Mouse (Mus musculus): ENCODE measurements around the gene Vps45. TPM values are rescaled to one million over a fixed set of nuclear protein-coding genes. Genes with fewer than 3 reads are reported as not detected.

Vps45 gene
- total RNA-seq, 2 experiments from 2014 or later = 19.6 to 19.8 TPM

DNA sequence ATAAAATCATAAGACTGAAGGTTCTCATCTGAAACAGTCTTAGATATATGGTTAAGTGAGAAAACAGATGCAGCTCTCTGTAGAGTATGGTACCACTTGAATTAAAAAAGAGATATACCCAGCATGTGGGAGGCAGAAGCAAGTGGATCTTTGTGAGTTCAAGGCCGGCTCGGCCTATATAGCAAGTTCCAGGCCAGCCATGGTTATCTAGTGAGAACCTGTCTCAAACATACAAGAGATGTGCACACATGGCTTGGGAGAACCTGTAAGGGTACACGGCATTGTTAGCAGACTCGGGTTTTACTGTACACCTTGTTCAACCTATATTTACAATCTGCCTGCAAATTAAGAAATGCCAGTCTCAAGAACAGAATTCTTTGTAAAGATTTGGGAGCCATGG lies 19.4 kb downstream of the Vps45 start:
- no peak for DNase-seq (ENCODE audit: low spot score)

DNA sequence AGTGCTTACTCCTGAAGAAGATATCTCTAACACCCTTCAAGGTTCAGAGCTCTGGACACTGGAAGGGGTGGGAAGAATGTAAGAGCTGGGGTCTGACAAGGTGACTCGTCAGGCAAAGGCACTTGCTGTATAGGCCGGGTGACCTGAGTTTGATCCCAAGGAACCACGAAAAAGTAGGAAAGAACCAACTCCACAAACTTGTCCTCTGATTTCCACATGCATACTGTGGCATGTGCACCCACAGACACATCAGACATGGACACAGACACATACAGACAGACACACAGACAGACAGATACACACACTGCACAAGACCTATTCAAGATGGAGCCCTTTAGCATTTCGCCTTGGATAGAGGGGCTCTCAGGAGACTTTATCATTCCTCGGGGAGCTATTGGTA lies 20.1 kb downstream of the Vps45 start:
- DNase-seq (ENCODE audit: low spot score) = no peak

DNA sequence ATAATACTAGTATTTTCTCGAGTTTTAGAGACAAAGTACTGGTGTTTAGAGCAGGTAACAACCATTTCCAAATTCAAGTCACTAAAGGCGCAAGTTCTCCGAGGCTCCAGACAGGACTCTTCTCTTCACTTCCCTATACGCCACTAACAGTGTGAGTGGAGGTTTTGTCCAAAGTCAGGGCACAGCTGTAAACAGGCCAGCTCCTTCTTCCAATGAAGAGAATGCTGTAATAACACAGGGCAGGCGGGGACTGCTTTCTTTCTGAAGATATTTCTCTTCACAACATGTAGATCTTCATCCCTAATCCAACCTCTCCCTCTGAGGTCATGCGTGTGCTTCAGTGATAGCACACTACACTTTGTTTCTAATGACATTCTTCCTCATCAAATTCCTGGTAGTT lies 21.5 kb downstream of the Vps45 start:
- DNase-seq (ENCODE audit: low spot score) = no peak

DNA sequence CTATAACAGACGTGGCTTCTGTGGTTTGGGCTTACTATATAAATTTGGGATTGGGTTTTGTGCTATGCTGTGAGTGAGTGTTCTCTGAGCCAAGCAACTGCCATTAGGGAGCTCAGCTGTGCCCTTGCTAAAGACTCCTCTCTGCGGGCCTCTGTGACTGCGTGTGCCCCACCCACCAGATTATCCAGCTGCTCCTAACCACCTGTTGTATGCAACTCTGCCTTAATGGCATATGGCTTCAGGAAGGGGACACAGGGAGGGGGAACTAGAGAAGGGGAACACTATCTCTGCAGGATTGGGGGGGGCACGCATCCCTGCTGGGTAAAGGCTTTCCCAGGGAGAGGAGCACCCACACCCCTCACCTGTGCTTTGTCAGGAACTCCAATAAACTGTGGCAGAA lies 25.2 kb downstream of the Vps45 start:
- DNase-seq (ENCODE audit: low spot score) = no peak

DNA sequence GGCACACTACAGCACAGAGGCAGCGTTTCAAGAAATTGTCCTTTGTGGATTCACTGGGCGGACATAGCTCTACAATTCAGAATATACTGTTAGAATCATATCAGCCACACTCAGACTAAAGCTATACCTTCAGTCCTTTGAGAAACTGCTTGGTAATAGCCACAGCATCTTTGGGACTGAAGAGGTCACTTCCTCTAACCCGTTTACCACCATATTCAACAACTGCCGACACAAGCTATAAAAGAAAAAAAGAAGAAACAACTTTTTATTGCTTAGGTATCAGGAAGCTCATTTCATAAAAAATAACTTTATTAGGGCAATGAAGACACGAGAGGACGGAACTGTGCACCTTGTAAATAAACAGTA lies 25.6 kb downstream of the Vps45 start:
- DNase-seq (ENCODE audit: low spot score) = no peak

DNA sequence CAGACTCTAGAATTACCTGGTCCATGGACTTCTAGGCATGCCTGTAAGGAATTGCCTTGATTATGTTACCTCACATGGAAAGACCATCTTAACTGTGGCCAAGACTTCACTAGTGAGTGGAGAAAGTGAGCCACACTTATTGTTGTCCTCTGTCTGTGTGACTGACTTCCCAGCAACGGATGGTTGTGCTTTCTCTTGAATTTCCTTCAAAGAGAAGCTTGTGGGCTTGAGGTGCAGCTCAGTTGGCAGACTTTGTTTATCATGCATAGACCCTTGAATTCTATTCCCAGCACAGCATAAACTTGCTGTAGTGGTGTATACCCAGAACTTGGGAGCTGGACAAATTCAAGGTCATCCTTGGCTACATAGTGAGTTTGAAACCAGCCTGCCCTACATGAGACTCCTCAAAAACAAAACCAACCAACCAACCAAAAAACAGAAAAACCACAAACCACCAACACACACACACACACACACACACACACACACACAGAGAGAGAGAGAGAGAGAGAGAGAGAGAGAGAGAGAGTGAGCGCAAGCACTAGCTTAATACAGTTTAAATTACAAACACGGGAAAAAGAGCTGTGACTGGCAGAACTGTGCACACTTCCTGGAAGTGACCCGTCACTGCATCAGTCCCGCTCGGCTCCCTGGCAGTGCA lies 26.1 kb downstream of the Vps45 start:
- DNase-seq (ENCODE audit: low spot score) = no peak

DNA sequence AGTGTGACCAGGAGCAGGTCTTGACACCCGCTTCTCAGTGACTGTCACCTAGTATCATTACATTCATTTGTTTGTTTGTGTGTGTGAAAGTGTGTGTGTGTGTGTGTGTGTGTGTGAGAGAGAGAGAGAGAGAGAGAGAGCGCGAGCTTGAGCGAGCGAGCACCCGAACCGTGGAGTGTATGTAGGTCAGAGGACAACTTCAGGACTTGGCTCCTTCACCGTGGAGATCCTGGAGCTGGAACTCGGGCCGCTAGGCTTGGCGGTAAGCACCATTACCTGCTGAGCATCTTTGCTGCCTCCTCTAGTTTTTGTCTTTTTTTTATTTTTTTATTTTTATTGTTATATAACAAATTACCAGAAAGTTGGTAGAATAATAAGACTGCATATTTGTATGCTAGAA lies 28.5 kb downstream of the Vps45 start:
- no peak for DNase-seq (ENCODE audit: low spot score)

DNA sequence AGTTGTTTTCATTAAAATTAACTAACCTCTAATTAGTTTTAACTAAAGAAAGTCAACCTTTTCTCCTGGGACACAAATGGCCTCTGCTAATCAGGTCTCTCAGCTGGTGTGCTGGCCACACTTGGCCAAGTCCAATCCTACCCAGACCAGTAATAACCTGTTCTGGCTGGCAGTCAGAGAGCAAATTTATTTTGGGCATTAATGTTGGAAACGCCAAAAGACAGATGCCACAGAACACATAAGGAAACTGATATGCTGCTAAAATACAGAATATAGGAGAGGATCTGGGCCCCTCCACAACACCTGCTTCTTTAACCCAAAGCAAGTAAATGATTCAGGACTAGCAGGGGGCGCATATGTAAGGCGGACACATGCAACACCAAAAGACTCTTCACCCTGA lies 28.9 kb downstream of the Vps45 start:
- DNase-seq (ENCODE audit: low spot score) = no peak

DNA sequence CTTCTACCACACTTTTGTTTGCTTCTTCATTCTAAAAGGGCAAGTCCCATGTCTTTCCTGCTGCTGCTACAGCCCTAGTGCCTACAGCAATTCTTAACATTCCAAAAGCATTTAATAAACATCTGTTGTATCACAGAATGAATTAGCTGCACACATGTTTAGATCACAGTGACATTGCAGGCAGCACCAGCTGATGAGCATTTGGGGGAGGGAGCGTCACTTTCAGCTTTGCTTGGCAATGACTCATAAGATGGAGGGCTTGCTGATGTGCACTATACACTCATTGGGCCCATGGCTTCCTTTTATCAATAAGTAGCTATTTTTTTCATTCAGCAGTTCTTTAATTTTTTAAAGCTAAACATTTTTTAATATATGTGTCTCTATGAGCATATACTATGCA lies 30.4 kb downstream of the Vps45 start:
- DNase-seq (ENCODE audit: low spot score) = no peak

DNA sequence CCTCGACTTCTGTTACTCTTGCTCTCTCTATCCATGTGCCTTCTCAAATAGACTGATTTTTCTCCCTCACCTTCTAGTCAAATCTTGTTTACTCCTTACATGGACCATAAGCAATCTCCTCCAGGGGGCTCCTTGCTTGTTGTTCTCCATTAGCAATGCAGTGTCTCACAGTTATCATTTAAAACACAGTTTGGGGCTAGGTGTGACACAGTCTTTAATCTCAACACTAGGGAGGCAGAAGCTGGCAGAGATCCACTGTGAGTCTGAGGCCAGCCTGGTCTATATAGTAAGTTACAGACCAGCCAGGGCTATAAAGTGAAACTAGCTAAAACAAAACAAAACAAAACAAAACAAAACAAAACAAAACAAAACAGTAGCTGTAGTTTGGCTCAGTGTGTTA lies 31.1 kb downstream of the Vps45 start:
- DNase-seq (ENCODE audit: low spot score) = no peak

DNA sequence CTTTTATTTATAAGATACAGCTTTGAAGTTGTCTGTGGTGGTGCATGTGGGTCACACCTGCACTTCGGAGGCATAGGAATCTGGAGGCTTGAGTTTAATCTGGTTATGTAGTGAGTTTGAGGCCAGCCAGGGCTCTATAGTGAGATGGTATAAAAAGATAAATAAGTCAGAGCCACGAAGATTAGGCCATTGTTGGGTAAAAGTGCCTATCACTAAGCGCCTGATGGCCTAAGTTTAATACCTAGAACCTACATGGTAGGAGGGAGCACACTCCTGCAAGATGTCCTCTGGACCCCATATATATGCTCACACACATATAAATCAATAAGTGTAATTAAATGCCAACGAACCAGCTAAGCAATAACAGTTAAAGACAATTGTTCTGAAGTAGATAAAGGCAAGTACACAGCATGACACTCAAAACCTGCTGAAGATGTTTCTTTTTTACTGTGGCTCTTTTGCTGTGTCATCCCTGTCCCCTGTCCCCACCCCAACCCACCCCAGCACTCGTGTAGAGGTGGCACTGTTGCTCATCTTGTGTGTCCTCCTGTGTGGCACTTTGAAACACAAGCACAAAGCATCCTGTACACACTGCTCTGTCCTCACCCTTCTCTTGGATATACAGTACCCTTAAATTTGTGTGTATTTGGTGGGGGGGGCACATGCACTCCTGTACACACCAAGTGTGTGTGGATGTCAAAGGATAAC lies 36.7 kb downstream of the Vps45 start:
- DNase-seq (ENCODE audit: low spot score) = no peak

DNA sequence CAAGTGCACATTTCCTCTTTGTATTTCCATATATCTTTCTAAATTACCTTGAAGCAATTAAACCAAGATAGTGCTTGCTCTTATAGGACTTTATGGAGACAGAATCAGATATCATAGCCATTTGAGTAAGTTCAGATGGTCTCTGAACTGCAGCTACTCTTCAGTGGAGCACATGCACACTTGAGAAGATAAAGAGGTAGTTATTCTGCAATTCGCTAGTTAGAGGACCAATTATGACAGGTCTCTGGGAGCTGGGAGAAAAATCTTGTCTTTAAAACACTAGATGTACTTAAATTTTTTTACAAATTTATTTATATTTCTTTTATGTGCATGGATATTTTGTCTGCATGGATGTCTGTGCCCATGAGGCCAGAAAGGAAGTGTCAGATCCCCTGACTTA lies 37.5 kb downstream of the Vps45 start:
- DNase-seq (ENCODE audit: low spot score) = no peak

DNA sequence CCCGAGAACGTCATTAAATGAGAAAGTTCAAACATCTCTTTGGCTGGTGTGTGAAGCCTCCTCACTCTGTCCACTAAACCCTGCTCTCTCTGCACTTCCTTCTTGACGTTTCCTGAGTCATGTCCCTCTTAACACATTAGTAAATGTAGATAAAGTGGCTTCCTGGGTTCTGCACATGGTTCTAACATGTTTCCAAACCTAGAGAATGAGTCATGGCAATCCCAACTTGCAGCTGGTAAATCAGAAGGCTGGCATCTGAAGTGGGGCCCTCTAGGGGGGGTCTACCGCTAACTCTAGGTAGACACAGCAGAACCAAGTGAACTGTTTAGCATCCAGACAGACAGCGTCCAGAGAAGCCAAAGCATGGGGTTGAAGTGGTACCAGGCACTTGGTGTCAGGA lies 40.8 kb downstream of the Vps45 start:
- DNase-seq (ENCODE audit: low spot score) = no peak

DNA sequence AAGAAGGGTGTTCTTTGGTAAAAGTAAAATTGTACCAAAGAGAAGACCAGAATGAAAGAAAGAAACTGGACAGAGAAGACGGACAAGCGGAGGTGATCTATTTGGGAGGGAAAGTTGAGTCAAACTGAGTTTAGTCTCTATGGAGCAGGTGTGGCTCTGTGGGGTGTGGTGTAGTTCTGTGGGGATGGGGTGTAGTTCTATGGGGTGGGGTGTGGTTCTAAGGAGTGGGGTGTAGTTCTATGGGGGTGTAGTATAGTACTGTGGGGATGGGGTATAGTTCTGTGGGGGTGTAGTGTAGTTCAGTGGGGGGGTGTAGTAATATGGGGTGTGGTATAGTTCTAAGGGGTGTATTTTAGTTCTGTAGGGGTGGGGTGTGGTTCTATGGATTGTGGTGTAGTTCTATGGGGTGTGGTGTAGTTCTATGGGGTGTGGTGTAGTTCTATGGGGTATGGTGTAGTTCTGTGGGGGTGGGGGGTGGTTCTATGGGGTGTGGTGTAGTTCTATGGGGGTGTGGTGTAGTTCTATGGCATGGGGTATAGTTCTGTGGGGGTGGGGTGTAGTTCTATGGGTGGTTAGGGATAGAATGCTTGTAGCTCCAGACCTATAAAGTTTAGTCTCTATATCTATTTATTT lies 41.9 kb downstream of the Vps45 start:
- DNase-seq (ENCODE audit: low spot score) = no peak

DNA sequence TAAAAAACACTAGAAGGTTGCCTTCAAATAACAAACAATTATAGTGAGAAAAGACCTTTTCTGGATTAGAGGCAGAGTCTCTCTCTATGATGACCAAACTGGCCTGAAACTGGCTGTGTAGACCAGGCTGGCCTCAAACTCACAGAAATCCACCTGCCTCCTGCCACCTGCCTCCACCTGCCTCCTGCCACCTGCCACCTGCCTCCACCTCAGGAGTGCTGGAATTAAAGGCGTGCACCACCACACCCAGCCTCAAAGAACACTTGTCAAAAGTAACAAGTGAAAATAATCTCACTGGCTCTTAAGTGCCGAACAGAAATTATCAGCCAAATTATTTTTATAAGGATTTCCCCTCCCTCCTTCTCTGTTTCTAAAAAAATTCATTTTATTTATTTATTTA lies 42.6 kb downstream of the Vps45 start:
- DNase-seq (ENCODE audit: low spot score) = no peak

DNA sequence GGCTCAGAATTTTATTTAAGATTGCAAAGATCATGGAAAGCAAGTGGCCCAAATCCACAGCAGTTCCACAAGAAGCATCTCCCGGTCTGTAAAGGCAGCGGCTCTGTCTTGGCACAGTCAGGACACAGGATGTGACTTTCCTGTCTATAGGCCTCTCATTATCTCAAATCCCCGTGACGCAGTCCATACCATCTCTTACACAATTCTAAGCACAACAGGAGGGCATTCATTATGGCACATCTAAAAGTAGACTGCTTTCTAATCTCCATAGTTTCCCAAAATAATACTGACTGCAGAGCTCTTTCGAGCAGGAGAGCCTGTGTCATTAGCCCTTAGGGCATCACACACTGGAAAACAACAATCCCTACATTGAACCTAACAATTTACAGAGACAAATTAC lies 45.5 kb downstream of the Vps45 start:
- DNase-seq (ENCODE audit: low spot score) = no peak

DNA sequence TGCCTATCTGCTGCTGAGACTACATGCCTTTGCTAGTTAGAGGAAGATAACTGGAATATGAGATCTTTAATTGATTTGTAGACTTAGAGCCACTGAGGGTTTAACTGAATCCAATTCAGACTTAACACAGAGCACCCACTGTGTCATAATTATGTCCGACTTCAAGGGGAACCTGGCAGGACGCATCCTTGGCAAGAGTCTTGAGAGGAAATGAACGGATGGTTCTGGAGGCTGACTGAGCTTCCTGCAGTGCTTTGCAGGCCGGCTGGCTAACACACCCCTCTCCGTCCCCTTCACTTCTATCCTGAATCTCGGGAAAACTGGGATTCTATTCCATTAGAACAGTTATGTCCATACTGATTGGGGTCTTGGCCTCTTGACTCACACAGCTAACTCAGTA lies 49.8 kb downstream of the Vps45 start:
- no peak for DNase-seq (ENCODE audit: low spot score)

DNA sequence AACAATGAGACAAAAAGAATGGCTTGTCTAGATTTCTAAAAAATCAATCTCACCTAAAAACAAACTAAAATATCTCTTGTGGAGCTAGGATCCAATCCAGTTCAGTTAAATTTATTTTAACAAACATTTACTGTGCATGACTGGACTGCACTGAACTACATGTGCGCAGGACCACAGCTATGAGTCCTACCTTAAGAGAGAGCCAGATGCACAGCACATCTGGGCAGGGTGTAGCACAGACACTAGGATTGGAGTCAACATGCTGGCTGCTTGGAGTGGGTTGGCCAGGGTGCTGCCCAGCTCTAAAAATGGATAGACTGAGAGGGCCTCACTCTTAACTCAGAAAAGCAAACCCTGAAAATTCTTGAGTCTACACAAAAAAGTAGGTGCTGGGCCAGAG lies 56.7 kb downstream of the Vps45 start:
- DNase-seq (ENCODE audit: low spot score) = no peak

DNA sequence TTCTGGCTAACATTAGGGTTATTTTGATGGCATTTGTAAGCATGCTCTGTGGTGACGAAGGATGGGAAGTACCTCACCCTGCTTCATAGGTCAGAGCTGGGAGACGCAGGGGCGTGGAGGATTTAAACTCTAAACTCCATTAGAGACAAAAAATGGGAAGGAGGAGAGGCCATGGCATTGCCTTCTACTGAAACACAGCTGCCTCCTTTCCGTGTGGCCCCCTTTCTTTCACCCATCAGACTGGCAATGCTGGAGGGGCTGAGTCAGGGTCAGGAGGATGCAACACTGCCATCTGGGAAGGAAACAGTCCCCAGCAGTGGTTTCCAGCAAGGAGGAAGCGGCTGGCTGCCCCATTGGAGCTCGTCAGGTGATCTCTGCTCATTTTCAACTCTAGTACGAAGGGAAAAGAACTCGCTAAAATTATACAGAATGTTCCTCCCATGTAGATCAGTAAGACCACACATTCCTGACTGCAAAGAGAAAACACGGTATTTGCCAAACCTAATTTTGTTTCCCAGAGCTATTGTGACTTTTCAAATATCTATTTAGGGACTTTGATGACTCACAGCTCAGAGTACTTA lies 57.3 kb downstream of the Vps45 start:
- no peak for DNase-seq (ENCODE audit: low spot score)

DNA sequence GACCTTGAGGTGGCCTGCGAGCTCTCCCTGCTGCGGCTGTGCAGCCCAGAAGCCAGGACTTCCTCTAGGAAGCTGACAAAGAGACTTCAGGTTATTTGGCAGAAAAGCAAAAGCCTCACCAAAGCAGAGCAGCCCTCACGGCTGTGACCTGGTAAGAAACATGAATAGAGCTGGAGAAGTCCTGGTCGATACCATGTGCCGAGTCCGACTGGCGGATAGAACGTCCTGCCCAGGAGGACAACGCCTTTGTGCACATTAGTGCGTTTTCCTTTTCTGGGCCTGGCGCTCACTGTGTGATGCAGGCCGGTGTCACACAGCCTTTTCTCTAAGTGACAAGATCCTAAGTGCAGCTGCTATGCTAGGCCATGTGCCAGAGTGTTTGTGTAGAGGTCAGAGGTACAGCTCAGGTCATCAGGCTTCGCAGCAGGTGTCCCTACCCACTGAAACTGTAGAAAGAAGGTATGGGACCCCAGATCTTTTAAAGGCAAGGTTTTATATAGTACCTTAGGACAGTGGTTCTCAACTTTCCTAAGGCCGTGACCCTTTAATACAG lies 58.1 kb downstream of the Vps45 start:
- DNase-seq (ENCODE audit: low spot score) = no peak

DNA sequence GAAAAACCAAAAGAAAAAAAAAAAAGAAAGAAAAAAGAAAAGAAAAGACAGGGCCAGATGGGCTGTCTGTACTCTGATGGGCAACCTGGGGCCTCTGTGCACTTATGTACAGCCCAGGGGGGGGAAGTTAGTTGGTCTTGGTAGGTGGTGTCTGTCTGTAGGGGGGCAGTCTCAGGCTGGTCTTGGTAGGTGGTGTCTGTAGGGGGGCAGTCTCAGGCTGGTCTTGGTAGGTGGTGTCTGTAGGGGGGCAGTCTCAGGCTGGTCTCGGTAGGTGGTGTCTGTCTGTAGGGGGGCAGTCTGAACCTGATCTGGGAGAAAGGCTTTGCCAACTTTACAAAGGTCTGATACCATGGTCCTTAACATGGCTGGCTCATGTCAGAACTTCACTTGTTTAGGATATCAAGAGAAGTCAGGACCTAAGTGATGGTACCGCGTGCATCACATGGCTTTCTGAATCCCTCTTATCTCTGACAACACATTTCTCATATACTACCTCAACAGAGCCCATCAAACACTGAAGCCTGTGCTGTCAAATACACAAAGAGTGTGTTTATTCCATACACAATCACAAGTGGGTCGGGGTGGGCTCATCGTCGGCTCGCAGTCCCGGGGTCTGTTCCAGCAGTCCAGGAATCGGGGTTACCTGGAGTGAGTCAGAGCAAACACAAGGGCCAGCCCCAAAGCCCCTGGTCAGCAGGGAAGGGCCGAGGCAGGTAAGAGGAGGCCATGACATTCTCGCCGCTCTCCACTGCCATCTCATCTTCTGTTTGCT lies 58.8 kb downstream of the Vps45 start:
- DNase-seq (ENCODE audit: low spot score) = no peak

All from gastrocnemius, adult 18-20 months (tissue).